9 mouse cellular contexts compared by ENCODE assay signal in the genomic region with DNA sequence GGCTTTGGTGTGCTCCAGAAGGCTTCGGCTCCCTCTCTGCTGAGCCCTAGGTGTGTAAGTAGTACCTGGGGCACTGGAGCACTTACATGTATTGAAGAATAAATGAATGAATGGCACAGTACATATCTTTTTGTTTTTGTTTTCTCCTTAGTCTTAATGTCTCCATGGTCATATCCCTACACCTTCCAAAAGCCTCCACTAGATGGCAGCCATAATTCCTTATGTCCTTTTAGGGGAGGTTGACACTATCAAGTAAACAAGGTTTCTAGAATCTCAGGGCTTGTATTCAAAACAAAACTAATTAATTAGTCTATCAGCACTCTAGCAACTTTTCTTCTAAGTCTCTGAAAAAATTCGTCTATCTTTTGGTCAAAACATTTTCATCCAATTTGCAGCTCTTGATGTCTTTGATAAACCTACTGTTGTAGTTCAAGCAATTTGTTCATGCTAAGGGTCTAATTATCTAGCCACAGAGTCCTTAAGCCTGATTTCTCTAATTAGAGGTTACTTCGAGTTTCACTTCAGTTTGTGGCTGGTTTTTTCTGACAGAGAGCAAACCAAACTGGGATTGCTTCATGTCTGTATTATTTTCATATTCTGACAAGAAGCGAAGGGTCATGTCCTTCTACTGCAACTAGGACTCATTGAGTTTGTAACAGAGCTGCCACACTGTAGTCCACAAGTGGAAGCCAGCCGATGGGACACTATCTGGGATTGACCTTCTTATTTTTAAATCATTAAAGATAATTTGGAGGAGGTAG.
A peak's percentile ranks its signal among the peaks of the same experiment; 100 is the strongest.
DNase-seq lines count a peak whose midpoint lies in the region; ATAC-seq and TF ChIP-seq lines count a peak whose summit lies in the region.
"Had no signal": no experiment of that assay in that cellular context is flagged by ENCODE, and none has a peak within 500 bp of the region (broad histone marks: within the 10 kb centered on the region; RNA-seq: fewer than 3 reads in every experiment).

No protein-coding gene starts in this region.

- H3K27me3 ChIP-seq in intestine, postnatal 0 days (replicated peaks; ENCODE audit: control insufficient read depth, insufficient read depth, low read length): no peaks in the 10 kb centered on the region
- H3K27me3 ChIP-seq: limb, embryonic 13.5 days had no signal

- no peak overlapping the region for H3K9ac ChIP-seq in intestine, postnatal 0 days (ENCODE audit: low read depth, low read length)
- H3K9ac ChIP-seq: limb, embryonic 13.5 days had no signal

- H3K9me3 ChIP-seq in intestine, postnatal 0 days (ENCODE audit: control insufficient read depth): no peaks in the 10 kb centered on the region
- H3K9me3 ChIP-seq: limb, embryonic 13.5 days had no signal

- no peak overlapping the region for H3K27ac ChIP-seq in intestine, postnatal 0 days (ENCODE audit: low read depth, low read length)
- H3K27ac ChIP-seq: limb, embryonic 13.5 days had no signal

- peak; percentile 16 for DNase-seq in kidney, adult 18-20 months
- no peak for DNase-seq in kidney, adult 11 months
- DNase-seq in A20 (ENCODE audit: low read depth, low spot score) (peak; percentile 80), MN1 (ENCODE audit: low spot score) (peak; percentile 76)
- DNase-seq in embryo, embryonic 9.5 days (ENCODE audit: extremely low spot score): peak; percentile 35
- no peak for DNase-seq in yolk sac, embryonic 10.5 days (ENCODE audit: low spot score)

- ATAC-seq in intestine, postnatal 0 days: no peak
- ATAC-seq in monocyte, adult 5-6 weeks (replicated peaks; ENCODE audit: insufficient number of reproducible peaks, low FRiP score, low TSS enrichment, poor library complexity, severe bottlenecking): peak; percentile 76

- H3K36me3 ChIP-seq in intestine, postnatal 0 days (ENCODE audit: control insufficient read depth, insufficient read depth): no peaks in the 10 kb centered on the region
- H3K36me3 ChIP-seq: limb, embryonic 13.5 days had no signal

- TF ChIP-seq CTCF in intestine, postnatal 0 days (IDR thresholded peaks at IDR 0.05; ENCODE audit: low read depth): peak; percentile 82

- H3K4me1 ChIP-seq in intestine, postnatal 0 days (replicated peaks; ENCODE audit: control insufficient read depth, insufficient read depth, low read length): no peaks in the 10 kb centered on the region
- H3K4me1 ChIP-seq: limb, embryonic 13.5 days had no signal

- H3K4me2 ChIP-seq in intestine, postnatal 0 days (replicated peaks; ENCODE audit: low read depth): no peak overlapping the region
- H3K4me2 ChIP-seq: limb, embryonic 13.5 days had no signal

- WGBS in intestine, postnatal 0 days: 65% methylated on average over 5 of the region's 5 CpGs

- no peak overlapping the region for H3K4me3 ChIP-seq in intestine, postnatal 0 days (ENCODE audit: low read depth, low read length)
- H3K4me3 ChIP-seq: limb, embryonic 13.5 days had no signal

Comparison
In these comparisons a context has a peak if more than half of its experiments do, and no peak if none do; other contexts are left out.
1. DNase-seq: peak in kidney, adult 18-20 months (single experiment), A20 (single experiment), MN1 (single experiment) and embryo, embryonic 9.5 days (single experiment); none in kidney, adult 11 months (single experiment) and yolk sac, embryonic 10.5 days (single experiment).